Mouse (Mus musculus): ENCODE results near the gene Rdh16f1. TPM values are rescaled to one million over a fixed set of nuclear protein-coding genes. Genes with fewer than 3 reads are reported as not detected.

The Rdh16f1 gene
- polyA plus RNA-seq, 1 experiment from 2014 or later, result not detected

DNA sequence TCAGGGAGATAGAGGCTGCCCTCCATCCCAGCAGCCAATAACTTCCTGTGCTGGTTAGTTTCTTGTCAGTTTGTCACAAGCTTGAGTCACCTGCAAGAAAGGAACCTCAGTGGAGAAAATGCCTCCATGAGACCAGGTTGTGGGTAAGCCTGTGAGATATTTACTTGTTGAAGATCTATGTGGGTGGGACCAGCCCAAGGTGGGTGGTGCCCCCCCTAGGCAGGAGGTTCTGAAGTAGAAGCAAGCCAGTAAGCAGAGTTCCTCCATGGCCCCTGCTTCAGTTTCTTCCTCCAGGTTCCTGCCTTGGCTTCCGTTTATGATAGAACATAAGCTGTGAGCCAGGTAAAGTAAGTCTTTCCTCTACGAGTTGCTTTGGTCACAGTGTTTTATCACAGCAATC, 23.3 kb upstream of the Rdh16f1 start:
- peaks cover 8% of the 10 kb centered on the region for H3K4me1 ChIP-seq
- no peak overlapping the region for H3K4me2 ChIP-seq
- no peak overlapping the region for H3K4me3 ChIP-seq
- no peak for ATAC-seq (ENCODE audit: insufficient number of reproducible peaks, insufficient read depth, low FRiP score, low TSS enrichment, low read depth)
- no peak overlapping the region for H3K9ac ChIP-seq
- H3K9me3 ChIP-seq, result no peaks in the 10 kb centered on the region
- H3K36me3 ChIP-seq, result peaks cover under 1% of the 10 kb centered on the region
- 80% methylated on average over 2 of the region's 2 CpGs for WGBS
- H3K27me3 ChIP-seq, result peaks cover 3% of the 10 kb centered on the region
- H3K27ac ChIP-seq, result no peak overlapping the region

DNA sequence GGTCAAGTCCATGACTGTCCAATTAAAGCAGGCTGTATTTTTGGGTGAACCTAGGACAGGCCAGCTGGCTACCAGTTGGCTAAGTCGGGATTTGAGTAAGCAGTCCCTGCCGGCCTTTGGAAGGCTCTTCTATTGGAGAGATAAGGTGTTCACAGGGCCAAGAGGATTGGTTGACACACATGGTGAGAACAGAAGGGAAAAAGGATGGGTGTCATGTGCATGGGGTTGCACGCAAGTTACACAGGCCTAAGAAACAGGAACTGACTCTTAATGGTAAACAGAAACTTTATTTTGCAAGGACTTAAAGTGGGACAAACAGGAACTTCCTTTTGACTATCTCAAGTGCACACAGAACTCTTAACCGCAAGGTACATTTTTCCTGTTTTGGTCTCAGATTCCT, 22.7 kb upstream of the Rdh16f1 start:
- 74% methylated on average over 4 of the region's 4 CpGs for WGBS
- Histone ChIP-seq H3K4me3 (no peak overlapping the region), H3K4me1 (peaks cover 8% of the 10 kb centered on the region), H3K36me3 (peaks cover 7% of the 10 kb centered on the region), H3K9me3 (no peaks in the 10 kb centered on the region), H3K27ac (no peak overlapping the region), H3K27me3 (peaks cover 3% of the 10 kb centered on the region; the same call in 1 of the 2 replicates), H3K4me2 (no peak overlapping the region), H3K9ac (no peak overlapping the region)
- ATAC-seq (ENCODE audit: insufficient number of reproducible peaks, insufficient read depth, low FRiP score, low TSS enrichment, low read depth), result no peak

DNA sequence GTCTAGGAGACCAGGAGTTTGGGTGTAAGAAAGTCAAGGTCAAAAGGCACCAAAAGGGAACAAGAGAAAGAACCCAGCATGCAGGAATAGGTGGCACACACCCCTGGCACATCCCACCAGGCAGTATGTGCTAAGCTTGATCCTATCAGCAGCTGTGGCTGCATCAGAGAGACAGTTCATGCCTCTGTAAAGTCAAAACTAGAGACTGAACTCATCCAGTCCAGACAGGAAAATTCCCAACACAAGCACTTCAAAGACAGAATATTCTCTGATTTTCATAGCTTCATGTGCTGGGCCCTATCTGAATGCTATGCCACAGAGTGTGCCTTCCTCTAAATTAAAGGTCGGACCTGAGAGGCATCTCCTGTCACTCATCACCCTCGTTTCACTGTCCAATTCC, 22.0 kb upstream of the Rdh16f1 start:
- WGBS, result 25% methylated on average over 2 of the region's 2 CpGs
- Histone ChIP-seq H3K36me3 (peaks cover 13% of the 10 kb centered on the region), H3K4me2 (no peak overlapping the region), H3K27ac (no peak overlapping the region), H3K27me3 (peaks cover under 1% of the 10 kb centered on the region; the same call in 1 of the 2 replicates), H3K9me3 (no peaks in the 10 kb centered on the region), H3K9ac (no peak overlapping the region), H3K4me1 (peaks cover 8% of the 10 kb centered on the region), H3K4me3 (no peak overlapping the region)
- ATAC-seq (ENCODE audit: insufficient number of reproducible peaks, insufficient read depth, low FRiP score, low TSS enrichment, low read depth), result no peak

DNA sequence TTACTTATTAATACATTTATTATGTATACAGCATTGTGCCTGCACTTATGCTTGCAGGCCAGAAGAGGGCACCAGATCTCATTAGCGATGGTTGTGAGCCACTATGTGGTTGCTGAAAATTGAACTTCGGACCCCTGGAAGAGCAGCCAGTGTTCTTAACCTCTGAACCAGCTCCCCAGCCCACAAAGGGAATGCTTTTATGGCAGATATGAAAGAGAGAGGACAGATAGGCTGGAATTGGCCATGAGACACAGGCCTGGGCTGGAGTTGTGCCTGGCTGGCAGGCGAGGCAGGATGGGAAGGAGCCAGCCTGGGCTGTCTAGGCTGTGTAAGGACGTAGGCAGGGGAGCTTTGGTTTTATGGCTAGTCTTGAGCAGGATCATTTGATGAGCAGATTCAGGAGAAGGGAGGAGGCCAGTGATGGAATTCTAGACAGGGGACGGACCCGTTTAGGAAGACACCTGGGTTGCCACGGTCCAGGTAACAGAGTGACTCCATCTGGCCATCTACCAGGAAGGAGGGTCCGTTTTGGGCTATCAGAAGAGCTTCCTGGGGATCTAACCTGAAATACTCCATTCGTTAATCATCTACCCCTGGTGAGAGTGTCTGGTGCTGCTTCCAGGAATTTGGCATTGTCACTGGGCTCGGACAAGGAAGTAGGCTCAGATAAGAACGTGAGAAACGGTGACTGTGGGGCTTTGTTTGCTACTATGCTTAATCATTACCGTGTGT, 21.3 kb upstream of the Rdh16f1 start:
- H3K27me3 ChIP-seq, result no peaks in the 10 kb centered on the region; the same call in 1 of the 2 replicates
- no peak overlapping the region for H3K27ac ChIP-seq
- 44% methylated on average over 13 of the region's 13 CpGs for WGBS

DNA sequence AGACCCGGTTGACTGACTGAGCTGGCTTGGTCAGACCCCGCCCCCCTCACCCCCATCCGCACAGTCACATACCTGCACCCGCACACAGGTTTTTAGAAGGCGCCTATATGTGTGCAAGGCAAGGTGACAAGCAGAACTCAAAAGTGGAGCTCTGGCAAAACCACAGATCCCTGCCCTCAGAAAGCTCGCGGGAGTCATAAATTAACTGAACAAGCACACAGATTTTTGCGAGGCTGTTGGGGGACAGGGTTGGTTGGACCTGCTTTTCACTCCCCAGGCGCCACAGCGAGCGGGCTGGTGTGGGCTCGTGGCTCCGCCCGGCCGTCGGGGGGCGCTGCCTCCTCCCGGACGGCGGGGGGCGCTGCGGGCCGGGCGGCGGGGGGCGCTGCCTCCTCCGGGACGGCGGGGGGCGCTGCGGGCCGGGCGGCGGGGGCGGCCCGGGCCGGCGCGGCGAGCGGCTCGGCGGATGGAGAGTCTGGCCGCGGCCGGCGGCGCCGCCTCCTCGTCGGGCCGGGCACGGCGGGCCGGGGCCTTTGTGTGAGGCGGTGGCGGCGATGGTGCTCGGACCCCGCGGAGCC, 20.4 kb upstream of the Rdh16f1 start, which contains the start of gene Zbtb39:
TSS of gene Zbtb39 (plus strand) at position 456 of the 578 bp plus-strand sequence.
- peak; percentile 76 for ATAC-seq (ENCODE audit: insufficient number of reproducible peaks, insufficient read depth, low FRiP score, low TSS enrichment, low read depth)
- Histone ChIP-seq H3K9me3 (no peaks in the 10 kb centered on the region), H3K36me3 (peaks cover 29% of the 10 kb centered on the region), H3K27me3 (no peaks in the 10 kb centered on the region), H3K27ac (peak within 1 kb of the TSS; percentile 87), H3K4me2 (peak within 1 kb of the TSS; percentile 73), H3K4me1 (peaks cover 8% of the 10 kb centered on the region), H3K9ac (peak within 1 kb of the TSS; percentile 98), H3K4me3 (peak within 1 kb of the TSS; percentile 97)
- under 1% methylated on average over 44 of the region's 61 CpGs for WGBS

More for the DNA sequence above, 21.3 kb upstream of the Rdh16f1 start:
- H3K9me3 ChIP-seq, result no peaks in the 10 kb centered on the region
- H3K4me2 ChIP-seq, result peak overlapping the region; percentile 73; the same call in 1 of the 2 replicates
- peaks cover 21% of the 10 kb centered on the region for H3K36me3 ChIP-seq
- H3K4me3 ChIP-seq, result no peak overlapping the region
- no peak for ATAC-seq (ENCODE audit: insufficient number of reproducible peaks, insufficient read depth, low FRiP score, low TSS enrichment, low read depth)
- no peak overlapping the region for H3K9ac ChIP-seq
- H3K4me1 ChIP-seq, result peaks cover 8% of the 10 kb centered on the region

DNA sequence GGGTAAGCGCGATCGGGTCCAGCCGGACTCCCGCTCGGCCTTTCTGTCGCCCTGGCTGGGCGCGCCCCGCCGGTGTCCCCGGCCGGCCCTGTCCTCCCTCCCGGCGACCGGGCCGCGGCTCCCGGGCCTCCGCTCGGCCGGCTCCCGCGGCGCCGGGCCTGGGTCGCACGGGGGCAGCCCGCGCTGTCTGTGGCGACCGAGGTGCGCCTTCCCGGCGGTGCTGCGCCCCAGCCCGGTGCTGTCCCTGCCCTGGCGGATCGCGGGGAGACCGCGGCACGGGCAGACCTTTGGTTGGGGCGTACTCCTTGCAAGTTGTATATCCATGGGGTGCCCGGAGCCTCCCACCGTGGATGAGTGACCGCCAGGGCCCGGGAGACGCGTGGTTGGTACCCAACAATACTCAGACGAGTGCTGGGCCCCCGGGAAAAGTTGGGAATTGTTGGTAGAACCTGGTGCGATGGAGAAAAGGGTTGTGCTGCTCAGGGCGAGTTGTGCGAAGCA, 19.9 kb upstream of the Rdh16f1 start:
- H3K4me3 ChIP-seq, result peak overlapping the region; percentile 97
- under 1% methylated on average over 48 of the region's 55 CpGs for WGBS
- H3K9me3 ChIP-seq, result no peaks in the 10 kb centered on the region
- peaks cover 35% of the 10 kb centered on the region for H3K36me3 ChIP-seq
- no peaks in the 10 kb centered on the region for H3K27me3 ChIP-seq
- peak; percentile 64 for ATAC-seq (ENCODE audit: insufficient number of reproducible peaks, insufficient read depth, low FRiP score, low TSS enrichment, low read depth)
- peaks cover 9% of the 10 kb centered on the region for H3K4me1 ChIP-seq
- H3K27ac ChIP-seq, result peak overlapping the region; percentile 87
- peak overlapping the region; percentile 73 for H3K4me2 ChIP-seq
- peak overlapping the region; percentile 98 for H3K9ac ChIP-seq

DNA sequence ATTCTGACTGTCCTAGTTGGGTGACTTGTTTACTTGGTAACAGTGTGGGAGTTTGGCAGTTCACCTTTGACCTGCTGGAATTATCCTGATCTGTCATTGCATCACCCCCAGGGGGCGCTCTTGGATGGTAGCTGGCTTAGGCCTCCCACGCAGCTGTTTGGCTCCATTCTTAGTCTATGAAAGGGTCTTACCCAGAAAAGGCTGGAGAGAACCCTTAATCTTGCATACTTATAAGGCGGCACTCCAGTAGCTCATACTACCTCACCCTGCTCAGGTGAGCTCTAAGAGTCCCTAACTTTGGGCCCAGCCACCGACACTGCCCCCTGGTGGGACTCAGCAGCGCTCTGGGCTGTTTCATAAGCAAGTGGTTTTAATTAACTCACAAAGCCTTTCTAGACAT, 14.9 kb upstream of the Rdh16f1 start:
- no peaks in the 10 kb centered on the region for H3K27me3 ChIP-seq
- WGBS, result 60% methylated on average over 5 of the region's 5 CpGs
- no peak for ATAC-seq (ENCODE audit: insufficient number of reproducible peaks, insufficient read depth, low FRiP score, low TSS enrichment, low read depth)
- H3K9me3 ChIP-seq, result no peaks in the 10 kb centered on the region
- peaks cover 22% of the 10 kb centered on the region for H3K4me1 ChIP-seq
- H3K4me2 ChIP-seq, result no peak overlapping the region
- H3K4me3 ChIP-seq, result no peak overlapping the region
- peaks cover 64% of the 10 kb centered on the region for H3K36me3 ChIP-seq
- H3K27ac ChIP-seq, result no peak overlapping the region
- no peak overlapping the region for H3K9ac ChIP-seq

DNA sequence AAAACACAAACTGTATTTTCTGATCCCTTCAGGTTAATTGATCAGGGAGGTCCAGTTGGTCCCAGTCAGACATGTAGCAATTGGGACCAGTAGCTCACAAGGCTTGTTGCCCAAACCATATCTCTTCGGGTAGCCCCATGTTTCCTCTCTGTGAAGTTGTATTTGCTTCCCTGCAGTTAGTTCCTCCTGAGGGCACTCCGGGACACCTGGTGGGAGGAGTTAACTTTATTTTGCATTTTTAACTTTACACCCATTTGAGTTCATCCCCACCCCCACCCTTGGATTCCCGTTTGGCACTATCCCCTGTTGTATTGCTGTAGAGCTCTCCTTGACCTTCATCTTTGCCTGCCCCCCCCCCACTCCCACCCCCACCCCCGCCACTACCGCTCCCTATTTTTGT, 13.7 kb upstream of the Rdh16f1 start:
- 73% methylated on average over 5 of the region's 5 CpGs for WGBS
- H3K36me3 ChIP-seq, result peaks cover 64% of the 10 kb centered on the region
- H3K27me3 ChIP-seq, result no peaks in the 10 kb centered on the region
- H3K4me2 ChIP-seq, result no peak overlapping the region
- H3K4me1 ChIP-seq, result peaks cover 14% of the 10 kb centered on the region
- H3K9me3 ChIP-seq, result no peaks in the 10 kb centered on the region
- H3K27ac ChIP-seq, result no peak overlapping the region
- H3K4me3 ChIP-seq, result no peak overlapping the region
- ATAC-seq (ENCODE audit: insufficient number of reproducible peaks, insufficient read depth, low FRiP score, low TSS enrichment, low read depth), result no peak
- no peak overlapping the region for H3K9ac ChIP-seq

DNA sequence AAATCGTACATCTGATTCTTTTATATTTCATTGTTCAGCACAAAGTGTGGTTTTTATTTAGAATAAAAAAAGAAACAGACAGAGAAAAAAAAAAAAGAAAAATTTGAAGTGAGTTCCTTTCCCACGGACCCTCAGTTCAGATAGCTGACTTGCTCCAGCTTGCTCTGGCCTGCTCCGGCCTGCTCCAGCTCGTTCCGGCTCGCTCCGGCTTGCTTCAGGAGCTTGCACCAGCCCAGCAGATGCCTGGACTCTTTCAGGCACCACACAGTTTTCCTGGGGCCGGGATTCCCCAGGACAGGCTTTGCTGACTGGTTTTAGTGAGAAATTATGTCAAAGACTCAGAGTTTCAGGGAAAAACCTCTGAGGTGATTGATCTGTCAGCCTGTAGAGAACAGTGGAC, 12.3 kb upstream of the Rdh16f1 start:
- Histone ChIP-seq H3K9ac (no peak overlapping the region), H3K4me1 (peaks cover 14% of the 10 kb centered on the region), H3K27me3 (no peaks in the 10 kb centered on the region), H3K4me3 (no peak overlapping the region), H3K4me2 (no peak overlapping the region), H3K36me3 (peaks cover 54% of the 10 kb centered on the region), H3K27ac (no peak overlapping the region), H3K9me3 (no peaks in the 10 kb centered on the region)
- 81% methylated on average over 8 of the region's 8 CpGs for WGBS
- ATAC-seq (ENCODE audit: insufficient number of reproducible peaks, insufficient read depth, low FRiP score, low TSS enrichment, low read depth), result no peak

DNA sequence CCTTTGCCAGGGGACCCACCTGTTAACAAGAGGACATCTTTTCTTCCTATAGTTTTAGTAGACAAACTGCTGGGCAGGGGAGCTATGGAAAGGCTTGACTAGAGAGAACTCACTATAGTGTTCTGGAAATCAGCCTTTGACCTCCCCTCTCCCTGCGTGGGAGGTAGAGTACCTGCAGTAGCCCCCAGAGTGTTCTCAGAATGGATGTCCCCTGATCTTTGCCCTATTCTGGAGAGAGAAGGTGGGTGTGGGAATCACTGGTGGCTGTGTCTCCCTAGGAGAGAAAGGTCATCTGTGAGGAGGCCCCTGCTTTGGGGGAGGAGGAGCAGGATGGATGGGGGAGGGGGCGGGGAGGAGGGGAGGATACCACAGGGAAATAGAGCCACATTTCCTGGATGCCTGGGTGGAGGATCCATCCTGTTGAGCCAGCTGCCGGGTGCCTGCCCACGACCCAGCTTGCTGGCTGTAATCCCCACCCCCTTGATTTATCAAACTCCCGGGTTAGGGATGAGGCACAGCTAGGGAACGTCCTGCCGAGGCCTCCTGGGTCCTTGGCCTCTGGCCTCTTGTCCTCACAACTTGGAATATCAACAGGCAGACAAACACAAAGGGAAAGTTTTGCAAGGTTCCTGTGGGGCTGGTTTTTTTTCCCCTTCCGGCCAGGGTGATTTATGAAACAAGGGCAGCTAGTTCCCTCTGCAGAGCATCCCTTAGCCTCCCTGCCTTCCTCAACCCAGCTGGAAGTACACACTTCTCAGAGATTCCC, 10.6 kb upstream of the Rdh16f1 start:
- 7% methylated on average over 8 of the region's 8 CpGs for WGBS
- no peak overlapping the region for H3K4me3 ChIP-seq
- peaks cover 14% of the 10 kb centered on the region for H3K4me1 ChIP-seq
- no peak for ATAC-seq (ENCODE audit: insufficient number of reproducible peaks, insufficient read depth, low FRiP score, low TSS enrichment, low read depth)
- no peaks in the 10 kb centered on the region for H3K9me3 ChIP-seq
- H3K27me3 ChIP-seq, result no peaks in the 10 kb centered on the region
- H3K27ac ChIP-seq, result no peak overlapping the region
- H3K9ac ChIP-seq, result no peak overlapping the region
- H3K4me2 ChIP-seq, result 0 out of 2 replicates have a peak overlapping the region, but pooled peaks have one; percentile 41
- H3K36me3 ChIP-seq, result peaks cover 36% of the 10 kb centered on the region

DNA sequence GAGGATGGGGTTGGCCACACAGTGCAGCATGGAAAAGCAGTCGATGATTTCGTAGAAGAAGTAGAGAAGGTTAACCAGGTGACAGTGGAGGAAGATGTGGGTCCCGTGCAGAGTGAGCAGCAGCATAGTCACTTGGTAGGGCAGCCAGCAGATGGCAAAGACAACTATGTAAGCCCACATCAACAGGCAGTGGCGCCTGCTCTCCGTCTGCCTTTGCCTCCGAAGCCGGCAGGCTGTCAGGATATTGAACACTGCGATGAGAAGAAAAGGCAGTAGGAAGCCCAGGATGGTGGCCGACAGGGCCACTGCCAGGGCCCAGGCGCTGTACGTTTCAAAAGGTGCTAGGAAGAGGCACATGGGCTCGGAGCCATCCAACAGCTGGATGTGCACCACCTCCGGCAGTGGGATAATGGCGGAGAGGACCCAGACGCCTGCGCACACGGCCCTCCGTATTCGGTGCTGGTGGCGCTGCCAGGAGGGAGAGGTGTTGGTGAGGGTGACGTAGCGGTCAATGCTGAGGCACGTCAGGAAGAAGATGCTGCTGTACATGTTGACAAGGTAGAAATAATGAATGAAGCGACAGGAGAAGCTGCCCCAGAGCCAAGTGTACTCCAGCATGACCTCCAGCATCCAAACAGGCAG, 9.3 kb upstream of the Rdh16f1 start:
- 0 out of 2 replicates have a peak, but pooled peaks have one; percentile 12 for ATAC-seq (ENCODE audit: insufficient number of reproducible peaks, insufficient read depth, low FRiP score, low TSS enrichment, low read depth)
- H3K4me3 ChIP-seq, result peak overlapping the region; percentile 12; the same call in 1 of the 2 replicates
- 59% methylated on average over 24 of the region's 24 CpGs for WGBS

More for the DNA sequence above, 9.3 kb upstream of the Rdh16f1 start:
- Histone ChIP-seq H3K36me3 (peaks cover 25% of the 10 kb centered on the region), H3K9ac (no peak overlapping the region), H3K4me1 (peaks cover 11% of the 10 kb centered on the region), H3K4me2 (peak overlapping the region; percentile 41), H3K9me3 (no peaks in the 10 kb centered on the region), H3K27ac (no peak overlapping the region), H3K27me3 (no peaks in the 10 kb centered on the region)
